Mouse (Mus musculus) brain, embryonic 14.5 days (tissue): ENCODE measurements around the gene Tmem191c.

Experiments
- CTCF ChIP-seq: fragments of 200-500 bp; IDR thresholded peaks from 2 replicates; pipeline ENCODE4 v1.5.1; 2012; ENCODE audit warnings: inconsistent platforms, mild to moderate bottlenecking, moderate library complexity, borderline replicate concordance; ENCODE audit not compliant: insufficient read depth, insufficient read length; ENCODE audit errors: extremely low read depth
- POLR2A ChIP-seq: fragments of 200-500 bp; IDR thresholded peaks from 2 replicates; pipeline ENCODE4 v1.6.1; 2012; ENCODE audit warnings: mild to moderate bottlenecking, inconsistent platforms, borderline replicate concordance; ENCODE audit not compliant: poor library complexity, insufficient read depth, insufficient read length, severe bottlenecking; ENCODE audit errors: extremely low read depth

DNA sequence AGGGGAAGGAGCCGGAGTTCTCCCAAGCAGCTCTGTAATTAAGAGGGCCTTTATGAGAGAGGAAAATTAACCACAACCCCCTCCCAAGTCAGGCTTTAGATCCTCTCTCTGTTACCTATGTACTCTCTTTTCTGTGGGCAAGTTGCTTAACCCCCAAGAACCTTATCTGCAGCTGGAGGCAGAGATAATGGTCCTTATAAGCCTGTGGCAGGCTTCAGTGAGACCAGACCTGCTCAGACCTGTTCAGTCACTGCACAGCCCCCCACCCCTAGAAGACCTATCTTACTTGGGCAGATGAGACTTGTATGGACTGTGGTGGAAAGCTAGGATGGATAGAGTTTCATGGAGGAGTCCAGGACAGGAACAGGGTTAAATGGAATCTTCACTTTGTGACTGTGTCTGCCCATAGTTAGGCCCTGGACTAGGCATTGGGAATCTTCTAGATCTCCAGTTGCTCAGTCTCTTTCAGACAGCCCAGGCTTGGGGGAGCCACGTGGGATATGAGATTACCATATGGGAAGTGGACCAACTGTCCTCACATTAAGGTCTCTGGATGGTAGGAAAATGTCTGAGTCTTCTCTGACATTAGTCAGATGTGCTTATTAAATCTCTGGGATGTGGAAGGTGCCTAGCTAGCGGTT lies 23.7 kb upstream of the Tmem191c start:
- no peak for TF ChIP-seq CTCF
- TF ChIP-seq POLR2A = no peak
